ENCODE assay signal across 13 mouse cellular contexts in genomic region chr11:113507716-113508480, GRCm38 (mm10).
DNase-seq lines count a peak whose midpoint lies in the region; ATAC-seq and TF ChIP-seq lines count a peak whose summit lies in the region.
"Had no signal": no experiment of that assay in that cellular context is flagged by ENCODE, and none has a peak within 500 bp of the region (broad histone marks: within the 10 kb centered on the region; RNA-seq: fewer than 3 reads in every experiment).

No protein-coding gene starts in this region.

- WGBS in midbrain, embryonic 15.5 days: 69% methylated on average over 11 of the region's 11 CpGs
- WGBS in midbrain, postnatal 0 days: 64% methylated on average over 11 of the region's 11 CpGs
- 20% methylated on average over 11 of the region's 11 CpGs for WGBS in forebrain, embryonic 14.5 days
- 56% methylated on average over 11 of the region's 11 CpGs for WGBS in limb, embryonic 14.5 days
- 55% methylated on average over 11 of the region's 11 CpGs for WGBS in stomach, postnatal 0 days

- no peak overlapping the region for H3K4me3 ChIP-seq in midbrain, embryonic 15.5 days
- no peak overlapping the region for H3K4me3 ChIP-seq in midbrain, postnatal 0 days (ENCODE audit: low read depth, low read length)
- no peak overlapping the region for H3K4me3 ChIP-seq in forebrain, embryonic 14.5 days (ENCODE audit: low read depth, low read length)
- no peak overlapping the region for H3K4me3 ChIP-seq in limb, embryonic 14.5 days (replicated peaks; ENCODE audit: low read length)
- no peak overlapping the region for H3K4me3 ChIP-seq in stomach, postnatal 0 days (ENCODE audit: low read depth, low read length)
- H3K4me3 ChIP-seq: erythroblast, embryonic 14.5 days; liver, embryonic 13.5 days had no signal

- no peak for DNase-seq in midbrain, postnatal 0 days (ENCODE audit: low spot score)
- DNase-seq in forebrain, embryonic 14.5 days (ENCODE audit: low spot score): peak; percentile 67
- peak; percentile 52 for DNase-seq in limb, embryonic 14.5 days (ENCODE audit: low spot score)
- peak; percentile 77 for DNase-seq in stomach, postnatal 0 days (ENCODE audit: low spot score)
- no peak for DNase-seq in thymus, postnatal 25 days
- no peak for DNase-seq in thymus, adult 18-20 months
- DNase-seq: heart, adult 11 months; kidney, postnatal 36 days; liver, embryonic 13.5 days; right cerebral cortex, postnatal 14 days; thymus, postnatal 14 days had no signal

- TF ChIP-seq EP300 in stomach, postnatal 0 days (optimal IDR thresholded peaks at IDR 0.05): no peak

- no peaks in the 10 kb centered on the region for H3K27me3 ChIP-seq in midbrain, embryonic 15.5 days (replicated peaks)
- no peaks in the 10 kb centered on the region for H3K27me3 ChIP-seq in midbrain, postnatal 0 days (ENCODE audit: insufficient read depth, low read length)
- H3K27me3 ChIP-seq in forebrain, embryonic 14.5 days (replicated peaks; ENCODE audit: control insufficient read depth, insufficient read depth, low read length): no peaks in the 10 kb centered on the region
- H3K27me3 ChIP-seq in limb, embryonic 14.5 days (ENCODE audit: control insufficient read depth, insufficient read depth, low read length): no peaks in the 10 kb centered on the region
- no peaks in the 10 kb centered on the region for H3K27me3 ChIP-seq in stomach, postnatal 0 days (ENCODE audit: control insufficient read depth, insufficient read depth, low read length)
- H3K27me3 ChIP-seq: liver, embryonic 13.5 days had no signal

- H3K9ac ChIP-seq in midbrain, embryonic 15.5 days: no peak overlapping the region
- no peak overlapping the region for H3K9ac ChIP-seq in midbrain, postnatal 0 days (replicated peaks; ENCODE audit: low read length, poor library complexity, severe bottlenecking)
- no peak overlapping the region for H3K9ac ChIP-seq in forebrain, embryonic 14.5 days (ENCODE audit: low read length)
- no peak overlapping the region for H3K9ac ChIP-seq in limb, embryonic 14.5 days (ENCODE audit: low read depth, low read length, severe bottlenecking)
- H3K9ac ChIP-seq in stomach, postnatal 0 days (ENCODE audit: low read length): no peak overlapping the region
- H3K9ac ChIP-seq: liver, embryonic 13.5 days had no signal

- no peaks in the 10 kb centered on the region for H3K9me3 ChIP-seq in midbrain, embryonic 15.5 days
- H3K9me3 ChIP-seq in midbrain, postnatal 0 days (ENCODE audit: low read length): no peaks in the 10 kb centered on the region
- H3K9me3 ChIP-seq in forebrain, embryonic 14.5 days (replicated peaks; ENCODE audit: control insufficient read depth, low read length): no peaks in the 10 kb centered on the region
- no peaks in the 10 kb centered on the region for H3K9me3 ChIP-seq in limb, embryonic 14.5 days (ENCODE audit: control insufficient read depth, low read length)
- H3K9me3 ChIP-seq in stomach, postnatal 0 days (ENCODE audit: control insufficient read depth, low read length): no peaks in the 10 kb centered on the region
- H3K9me3 ChIP-seq: liver, embryonic 13.5 days had no signal

- TF ChIP-seq POLR2A in limb, embryonic 14.5 days (IDR thresholded peaks at IDR 0.05; ENCODE audit: borderline replicate concordance, extremely low read depth, insufficient read depth, insufficient read length): no peak

- 0 out of 2 replicates have a peak overlapping the region, but pooled peaks have one; percentile 18 for H3K27ac ChIP-seq in midbrain, embryonic 15.5 days
- no peak overlapping the region for H3K27ac ChIP-seq in midbrain, postnatal 0 days (ENCODE audit: low read depth, low read length)
- no peak overlapping the region for H3K27ac ChIP-seq in forebrain, embryonic 14.5 days (ENCODE audit: low read depth, low read length)
- peak overlapping the region; percentile 39; the same call in 1 of the 2 replicates for H3K27ac ChIP-seq in limb, embryonic 14.5 days (replicated peaks; ENCODE audit: low read depth, low read length)
- H3K27ac ChIP-seq in stomach, postnatal 0 days (replicated peaks): 0 out of 2 replicates have a peak overlapping the region, but pooled peaks have one; percentile 14
- H3K27ac ChIP-seq: liver, embryonic 13.5 days had no signal

- no peak overlapping the region for H3K4me2 ChIP-seq in midbrain, embryonic 15.5 days
- no peak overlapping the region for H3K4me2 ChIP-seq in midbrain, postnatal 0 days (ENCODE audit: low read depth, low read length, poor library complexity, severe bottlenecking)
- H3K4me2 ChIP-seq in forebrain, embryonic 14.5 days (ENCODE audit: low read length): no peak overlapping the region
- H3K4me2 ChIP-seq in limb, embryonic 14.5 days (replicated peaks; ENCODE audit: low read depth, low read length, severe bottlenecking): no peak overlapping the region
- H3K4me2 ChIP-seq in stomach, postnatal 0 days (replicated peaks; ENCODE audit: low read depth): no peak overlapping the region
- H3K4me2 ChIP-seq: liver, embryonic 13.5 days had no signal

- H3K4me1 ChIP-seq in midbrain, embryonic 15.5 days: 0 out of 2 replicates have a peak, but pooled peaks cover 8% of the 10 kb centered on the region
- H3K4me1 ChIP-seq in midbrain, postnatal 0 days (ENCODE audit: insufficient read depth, low read length): no peaks in the 10 kb centered on the region
- peaks cover 5% of the 10 kb centered on the region; the same call in 1 of the 2 replicates for H3K4me1 ChIP-seq in forebrain, embryonic 14.5 days (ENCODE audit: control insufficient read depth, insufficient read depth, low read length)
- H3K4me1 ChIP-seq in limb, embryonic 14.5 days (ENCODE audit: control insufficient read depth, insufficient read depth, low read length): peaks cover 10% of the 10 kb centered on the region; the same call in 1 of the 2 replicates
- no peaks in the 10 kb centered on the region; the same call in 1 of the 2 replicates for H3K4me1 ChIP-seq in stomach, postnatal 0 days (replicated peaks; ENCODE audit: control insufficient read depth, insufficient read depth)

- no peaks in the 10 kb centered on the region for H3K36me3 ChIP-seq in midbrain, embryonic 15.5 days (replicated peaks)
- no peaks in the 10 kb centered on the region for H3K36me3 ChIP-seq in midbrain, postnatal 0 days (ENCODE audit: insufficient read depth, low read length)
- no peaks in the 10 kb centered on the region for H3K36me3 ChIP-seq in forebrain, embryonic 14.5 days (ENCODE audit: control insufficient read depth, insufficient read depth, low read length)
- no peaks in the 10 kb centered on the region for H3K36me3 ChIP-seq in limb, embryonic 14.5 days (ENCODE audit: control insufficient read depth, insufficient read depth, low read length)
- no peaks in the 10 kb centered on the region for H3K36me3 ChIP-seq in stomach, postnatal 0 days (ENCODE audit: control insufficient read depth, insufficient read depth, low read length)
- H3K36me3 ChIP-seq: liver, embryonic 13.5 days had no signal

- ATAC-seq in midbrain, embryonic 15.5 days (replicated peaks): no peak
- ATAC-seq in midbrain, postnatal 0 days (ENCODE audit: low FRiP score): no peak
- ATAC-seq in forebrain, embryonic 14.5 days: peak; percentile 75
- ATAC-seq in limb, embryonic 14.5 days (ENCODE audit: low FRiP score, low read depth): peak; percentile 50; the same call in 1 of the 2 replicates
- ATAC-seq in stomach, postnatal 0 days (ENCODE audit: low FRiP score, low TSS enrichment): peak; percentile 33; the same call in 1 of the 2 replicates

- no peak for TF ChIP-seq CTCF in midbrain, postnatal 0 days (IDR thresholded peaks at IDR 0.05)
- no peak for TF ChIP-seq CTCF in stomach, postnatal 0 days (IDR thresholded peaks at IDR 0.05; ENCODE audit: low read depth)

Comparison
In these comparisons a context has a peak if more than half of its experiments do, and no peak if none do; other contexts are left out.
1. H3K27ac ChIP-seq: peak in midbrain, embryonic 15.5 days (single experiment), limb, embryonic 14.5 days (single experiment) and stomach, postnatal 0 days (single experiment); none in midbrain, postnatal 0 days (single experiment) and forebrain, embryonic 14.5 days (single experiment).
2. ATAC-seq: peak in forebrain, embryonic 14.5 days (single experiment), limb, embryonic 14.5 days (single experiment) and stomach, postnatal 0 days (single experiment); none in midbrain, embryonic 15.5 days (single experiment) and midbrain, postnatal 0 days (single experiment).
3. DNase-seq: peak in forebrain, embryonic 14.5 days (single experiment), limb, embryonic 14.5 days (single experiment) and stomach, postnatal 0 days (single experiment); none in midbrain, postnatal 0 days (single experiment), thymus, postnatal 25 days (single experiment) and thymus, adult 18-20 months (0 of 2).